Mouse (Mus musculus): ENCODE measurements around the gene Clec18a. TPM values are rescaled to one million over a fixed set of nuclear protein-coding genes. Genes with fewer than 3 reads are reported as not detected.
"Not testable (repeated sequence)": the region's sequence is repeated elsewhere in the genome, so short reads cannot be mapped to it uniquely, and the experiment has no call there.

The Clec18a gene
- total RNA-seq, 2 experiments from 2014 or later: 3.2 to 3.5 TPM

GRCm38 (mm10) chr8:111026609-111027008, 65.6 kb downstream of the Clec18a start:
- intact Hi-C loops (cut with DNase I); DNase-seq (ENCODE audit: low spot score in 2 of 2): not testable (repeated sequence)

GRCm38 (mm10) chr8:111010230-111010991, 81.8 kb downstream of the Clec18a start:
- intact Hi-C loops (cut with DNase I); DNase-seq (ENCODE audit: low spot score in 2 of 2): not testable (repeated sequence)

Small RNAs within 50 kb of the gene (microRNA-seq; reads per million reads assigned to microRNA genes)
- gene Gm24103: not detected
- gene Mir3473d: not detected

Other genes starting within 250 kb of the Clec18a start
- gene Cog4, start 245.8 kb downstream of the Clec18a start, total RNA-seq (2021): 10 to 100 TPM; 51.7 to 61.4 TPM
- 10 to 100 TPM; 57.9 to 65.3 TPM for gene Sf3b3, start 245.6 kb downstream of the Clec18a start, total RNA-seq (2021)
- gene Fuk, start 189.9 kb downstream of the Clec18a start, total RNA-seq (2021): 10 to 100 TPM; 17.2 to 21.7 TPM
- gene St3gal2, start 172.5 kb downstream of the Clec18a start, total RNA-seq (2021): 10 to 100 TPM; 93.3 to 94.1 TPM
- 10 to 100 TPM; 26.6 to 30.7 TPM for gene Ddx19a, start 94.6 kb downstream of the Clec18a start, total RNA-seq (2021)
- gene Ddx19b, start 60.7 kb downstream of the Clec18a start, total RNA-seq (2021): 10 to 100 TPM; 23.3 to 24.1 TPM
- gene Aars, start 59.3 kb downstream of the Clec18a start, total RNA-seq (2021): 100 to 1,000 TPM in 1 of 2 experiments, 10 to 100 TPM in 1; 98.9 to 106 TPM
- not detected for gene Exosc6, start 36.1 kb downstream of the Clec18a start, total RNA-seq (2021)
- 10 to 100 TPM; 28.1 to 29.5 TPM for gene Pdpr, start 2.2 kb upstream of the Clec18a start, total RNA-seq (2021)
- 100 to 1,000 TPM; 144 to 150 TPM for gene Glg1, start 166.8 kb upstream of the Clec18a start, total RNA-seq (2021)
- 10 to 100 TPM; 20.2 to 20.5 TPM for gene Rfwd3, start 207.8 kb upstream of the Clec18a start, total RNA-seq (2021)
- gene Mlkl, start 245.8 kb upstream of the Clec18a start, total RNA-seq (2021): under 1 TPM; 0.20 to 0.23 TPM